Mouse (Mus musculus) forebrain, embryonic 11.5 days (tissue): ENCODE results near the gene Mrap. TPM values are rescaled to one million over a fixed set of nuclear protein-coding genes. Genes with fewer than 3 reads are reported as not detected.

ENCODE experiments used
- ATAC-seq: fragments of 200-750 bp; cut with Nextera tagmentation; replicated peaks from 2 replicates; pipeline ENCODE4 v1.8.0; 2017; ENCODE audit warnings: moderate TSS enrichment; ENCODE audit not compliant: low FRiP score
- DNase-seq: peaks from one replicate; pipeline ENCODE4 v3.0.0-alpha.2; 2017; ENCODE audit warnings: low spot score
- H3K27ac ChIP-seq: fragments of 300-500 bp; sonication (generic); 2 replicates; pipeline ENCODE4 v1.5.1; 2014; ENCODE audit warnings: low read depth, low read length
- H3K27me3 ChIP-seq: fragments of 300-500 bp; sonication (generic); 2 replicates; pipeline ENCODE4 v1.6.1; 2014; ENCODE audit warnings: mild to moderate bottlenecking, low read length, mixed read lengths; ENCODE audit not compliant: control insufficient read depth, insufficient read depth
- H3K36me3 ChIP-seq: fragments of 300-500 bp; sonication (generic); 2 replicates; pipeline ENCODE4 v1.6.1; 2014; ENCODE audit warnings: mild to moderate bottlenecking, low read length, moderate library complexity, mixed read lengths; ENCODE audit not compliant: control insufficient read depth, insufficient read depth
- H3K4me1 ChIP-seq: fragments of 300-500 bp; sonication (generic); replicated peaks from 2 replicates; pipeline ENCODE4 v1.6.1; 2014; ENCODE audit warnings: low read length, mixed read lengths; ENCODE audit not compliant: control insufficient read depth, insufficient read depth
- H3K4me2 ChIP-seq: fragments of 300-500 bp; sonication (generic); 2 replicates; pipeline ENCODE4 v1.6.1; 2014; ENCODE audit warnings: low read depth, mild to moderate bottlenecking, low read length, moderate library complexity, mixed read lengths; ENCODE audit not compliant: severe bottlenecking
- H3K4me3 ChIP-seq: fragments of 300-500 bp; sonication (generic); 2 replicates; pipeline ENCODE4 v1.5.1; 2014; ENCODE audit warnings: low read depth, low read length
- H3K9ac ChIP-seq: fragments of 300-500 bp; sonication (generic); 2 replicates; pipeline ENCODE4 v1.6.1; 2014; ENCODE audit warnings: low read length
- H3K9me3 ChIP-seq: fragments of 300-500 bp; sonication (generic); 2 replicates; pipeline ENCODE4 v1.6.1; 2016; ENCODE audit warnings: low read length, mixed read lengths; ENCODE audit not compliant: control insufficient read depth
- WGBS: fragments of 180-500 bp; shearing (Covaris S2); extraction: QIAGEN DNeasy Blood & Tissue Kit; methylation state at CpG from one replicate; pipeline ENCODE4 v1.1.7; 2014; 5-methylcytosine and 5-hydroxymethylcytosine counted together
- polyA plus RNA-seq: library from polyadenylated mRNA; unstranded; fragments of >200 nt; fragmentation: Nextera tagmentation; extraction: Ambion mirVana; gene quantifications from 2 replicates; pipeline ENCODE4 v1.2.1, GENCODE M21; 2014

The Mrap gene
- 0.25 and 0.43 TPM in 2 replicates for polyA plus RNA-seq

DNA sequence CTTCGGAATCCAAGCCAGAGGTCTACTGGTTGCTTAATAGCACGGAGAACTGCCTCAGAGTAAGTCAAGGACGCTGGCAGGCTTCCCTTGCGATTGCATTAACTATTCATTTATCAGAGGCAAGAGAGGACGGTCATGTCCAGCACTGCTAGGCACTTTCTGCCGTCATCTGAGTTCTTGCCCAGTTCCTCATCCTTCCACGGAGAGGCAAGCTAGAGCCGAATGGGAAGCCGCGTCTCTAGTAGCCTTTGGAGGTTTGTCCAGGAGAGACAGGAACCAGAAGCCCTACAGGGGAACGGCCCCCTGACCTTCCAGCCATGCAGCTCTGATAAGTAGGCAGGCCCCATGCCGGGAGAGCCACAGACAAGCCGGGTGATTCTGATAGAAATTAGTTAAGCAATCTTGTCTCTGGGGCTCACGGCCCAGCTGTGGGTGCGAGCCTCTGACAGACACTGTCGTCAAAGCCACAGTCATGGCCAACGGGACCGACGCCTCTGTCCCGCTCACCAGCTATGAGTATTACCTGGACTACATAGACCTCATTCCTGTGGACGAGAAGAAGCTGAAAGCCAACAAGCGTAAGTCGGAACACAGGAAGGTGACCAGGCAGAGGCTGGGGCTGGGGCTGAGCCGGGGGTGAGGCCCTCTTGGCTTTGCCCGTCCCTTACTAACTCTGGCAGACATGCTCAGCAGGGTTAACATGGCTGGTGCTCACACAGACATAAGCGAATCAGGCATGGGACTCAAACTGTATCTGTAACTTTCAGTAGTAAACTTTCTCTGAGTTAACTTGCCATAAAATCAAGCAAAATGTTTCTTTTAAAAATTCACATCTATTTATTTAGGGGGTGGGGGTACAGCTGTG is at the start of gene Mrap:
Gene Mrap, plus strand, starts transcription at position 116 of the 865 bp plus-strand sequence.
- no peaks in the 10 kb centered on the region for H3K4me1 ChIP-seq
- ATAC-seq: no peak
- no peaks in the 10 kb centered on the region for H3K36me3 ChIP-seq
- DNase-seq: peak; percentile 57
- WGBS: 90% methylated on average over 26 of the region's 26 CpGs
- H3K4me2 ChIP-seq: no peak within 1 kb of the TSS
- no peaks in the 10 kb centered on the region for H3K27me3 ChIP-seq
- no peak within 1 kb of the TSS for H3K4me3 ChIP-seq
- no peak within 1 kb of the TSS for H3K9ac ChIP-seq
- no peaks in the 10 kb centered on the region for H3K9me3 ChIP-seq
- no peak within 1 kb of the TSS for H3K27ac ChIP-seq

DNA sequence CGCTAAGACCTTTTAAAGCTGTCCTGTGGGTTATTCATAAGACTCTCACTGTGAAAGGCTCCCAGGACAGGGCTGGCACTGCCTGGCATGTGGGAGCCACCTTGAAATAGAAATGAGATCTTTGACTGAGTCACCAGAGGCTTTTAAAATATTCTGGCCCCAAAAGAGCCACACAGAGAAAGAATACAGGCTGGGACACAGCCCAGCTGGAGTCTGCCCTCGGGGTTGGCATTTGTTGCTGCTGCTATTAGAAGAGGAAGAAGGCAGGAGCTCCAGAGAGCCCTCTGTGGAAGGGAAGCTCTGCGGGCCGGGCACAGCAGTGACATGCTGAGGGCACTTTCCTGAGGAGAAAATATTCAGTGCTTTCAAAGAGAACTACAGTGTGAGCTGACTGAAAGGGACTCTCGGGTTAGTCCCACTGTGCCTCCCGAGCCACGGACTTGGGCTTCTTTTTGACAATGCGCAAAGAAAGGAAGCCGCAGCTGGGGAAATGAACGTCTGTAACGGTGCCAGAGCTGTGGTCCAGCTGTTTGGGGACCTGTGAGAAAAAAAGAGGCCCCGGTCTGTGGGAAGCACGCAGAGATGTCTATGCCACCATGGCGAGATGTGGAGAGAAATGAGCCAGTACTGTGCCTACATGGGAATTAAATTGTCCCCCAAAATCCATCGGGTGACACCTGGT is 45.2 kb upstream of the Mrap start:
- Histone ChIP-seq H3K4me3 (no peak overlapping the region), H3K36me3 (no peaks in the 10 kb centered on the region), H3K27ac (no peak overlapping the region), H3K4me1 (no peaks in the 10 kb centered on the region), H3K27me3 (no peaks in the 10 kb centered on the region), H3K9me3 (no peaks in the 10 kb centered on the region), H3K9ac (no peak overlapping the region), H3K4me2 (no peak overlapping the region)
- no peak for ATAC-seq
- WGBS: 84% methylated on average over 15 of the region's 15 CpGs
- no peak for DNase-seq

DNA sequence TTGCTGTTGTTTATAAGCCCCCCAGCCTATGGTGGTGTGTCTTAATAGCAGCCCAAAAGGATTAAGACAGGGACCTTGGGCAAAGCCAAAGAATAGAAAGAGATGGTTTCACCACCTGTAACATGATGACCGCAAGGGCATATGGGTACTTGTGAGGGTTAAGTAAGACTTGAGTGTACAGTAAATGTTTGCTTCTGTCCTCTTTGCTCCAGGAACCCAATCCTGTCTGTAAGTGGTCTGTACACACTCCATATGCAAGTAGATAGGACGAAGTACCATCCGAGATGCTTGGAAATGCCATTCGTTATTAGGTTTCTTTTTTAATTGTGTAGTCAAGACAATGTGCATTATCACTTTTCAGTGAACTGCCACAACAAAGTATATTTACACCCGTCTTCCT is 44.4 kb upstream of the Mrap start:
- no peak for DNase-seq
- WGBS: 96% methylated on average over 5 of the region's 5 CpGs
- no peak for ATAC-seq
- Histone ChIP-seq H3K27me3 (no peaks in the 10 kb centered on the region), H3K9me3 (no peaks in the 10 kb centered on the region), H3K4me2 (no peak overlapping the region), H3K9ac (no peak overlapping the region), H3K4me3 (no peak overlapping the region), H3K36me3 (no peaks in the 10 kb centered on the region), H3K4me1 (no peaks in the 10 kb centered on the region), H3K27ac (no peak overlapping the region)

DNA sequence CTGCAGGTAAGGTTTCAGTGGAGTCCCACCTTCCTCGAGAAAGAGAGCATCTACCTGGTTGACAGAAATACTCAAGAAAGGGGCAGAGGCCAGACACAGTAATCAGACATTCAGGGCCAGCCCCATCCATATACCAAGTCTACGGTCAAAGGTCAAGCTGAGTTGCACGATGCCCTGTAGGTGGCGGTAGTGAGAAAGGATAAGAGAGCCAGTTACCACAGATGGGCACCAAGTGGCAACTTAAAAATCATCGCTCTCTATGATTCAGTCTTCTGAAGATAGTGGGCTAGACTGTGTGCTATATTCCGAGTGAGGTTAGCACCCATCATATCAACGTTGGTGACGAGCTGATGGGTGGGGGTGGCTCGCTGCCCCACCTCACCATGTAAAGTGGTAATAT is 43.3 kb upstream of the Mrap start:
- ATAC-seq (no peak), DNase-seq (no peak)
- no peaks in the 10 kb centered on the region for H3K27me3 ChIP-seq
- H3K9ac ChIP-seq: no peak overlapping the region
- no peaks in the 10 kb centered on the region for H3K36me3 ChIP-seq
- H3K27ac ChIP-seq: no peak overlapping the region
- H3K4me1 ChIP-seq: no peaks in the 10 kb centered on the region
- no peak overlapping the region for H3K4me2 ChIP-seq
- H3K9me3 ChIP-seq: no peaks in the 10 kb centered on the region
- H3K4me3 ChIP-seq: no peak overlapping the region
- 70% methylated on average over 9 of the region's 9 CpGs for WGBS

DNA sequence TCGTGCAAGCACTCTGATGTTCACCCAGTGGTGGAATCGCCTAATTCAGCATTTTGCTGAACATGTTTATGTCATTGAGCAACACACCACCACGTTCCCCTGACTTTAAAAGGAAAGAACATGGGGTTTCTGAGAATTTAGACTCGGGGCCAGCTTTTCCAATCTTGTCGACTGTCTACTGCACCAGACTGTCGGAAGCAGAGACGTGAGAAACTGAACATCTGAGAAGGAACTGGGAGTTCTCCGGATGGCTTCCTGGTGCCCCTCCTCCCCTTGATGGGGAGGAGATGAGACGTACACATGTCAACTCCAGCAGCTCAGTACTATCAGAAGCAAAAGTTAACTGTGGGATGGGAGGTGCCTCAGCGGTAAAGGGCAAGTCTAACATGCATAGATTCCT is 42.9 kb upstream of the Mrap start:
- WGBS: 84% methylated on average over 10 of the region's 10 CpGs
- ATAC-seq (no peak), DNase-seq (no peak)
- Histone ChIP-seq H3K9ac (no peak overlapping the region), H3K4me3 (no peak overlapping the region), H3K4me2 (no peak overlapping the region), H3K27me3 (no peaks in the 10 kb centered on the region), H3K36me3 (no peaks in the 10 kb centered on the region), H3K4me1 (no peaks in the 10 kb centered on the region), H3K9me3 (no peaks in the 10 kb centered on the region), H3K27ac (no peak overlapping the region)

DNA sequence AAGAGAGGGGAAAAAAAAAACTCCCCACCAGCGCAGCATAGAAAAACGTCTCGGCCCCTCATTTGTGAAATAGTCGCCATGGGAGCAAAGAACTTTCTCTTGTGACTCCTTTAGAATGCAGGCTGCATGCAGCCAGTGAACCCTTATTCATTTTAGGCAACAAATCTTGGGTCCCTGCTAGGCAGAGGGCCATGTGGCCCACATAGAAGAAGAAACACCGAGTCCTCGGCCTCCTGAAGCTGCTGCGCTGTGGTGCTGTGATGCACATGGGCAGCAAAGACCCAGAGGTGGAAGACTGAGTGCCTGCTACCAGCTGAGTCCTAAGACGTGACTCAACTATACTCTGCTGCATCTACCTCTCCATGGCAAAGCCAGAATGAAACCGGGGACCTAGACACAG is 41.7 kb upstream of the Mrap start:
- Histone ChIP-seq H3K36me3 (no peaks in the 10 kb centered on the region), H3K9ac (no peak overlapping the region), H3K9me3 (no peaks in the 10 kb centered on the region), H3K4me2 (no peak overlapping the region), H3K27ac (no peak overlapping the region), H3K4me3 (no peak overlapping the region), H3K4me1 (no peaks in the 10 kb centered on the region), H3K27me3 (no peaks in the 10 kb centered on the region)
- 74% methylated on average over 9 of the region's 9 CpGs for WGBS
- ATAC-seq: no peak
- DNase-seq: no peak

DNA sequence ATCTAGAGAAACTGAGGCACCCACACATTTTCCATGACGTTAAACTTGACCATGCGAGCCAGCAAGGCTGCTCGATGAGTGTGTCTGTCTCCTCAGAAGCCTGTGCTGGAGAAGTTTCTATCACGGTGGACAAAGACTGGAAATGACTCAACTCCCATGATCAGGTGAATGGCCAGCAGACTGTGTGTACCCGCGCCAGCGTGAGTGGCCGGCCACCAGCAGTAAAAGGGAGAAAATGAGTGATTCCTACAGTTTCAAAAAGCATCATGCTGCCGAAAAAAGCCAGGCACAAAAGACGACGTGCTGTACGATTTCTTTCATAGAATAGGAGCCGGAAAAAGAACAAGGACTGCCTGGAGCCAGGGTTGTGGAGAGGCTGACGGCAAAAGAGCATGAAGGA is 38.6 kb upstream of the Mrap start:
- no peaks in the 10 kb centered on the region for H3K9me3 ChIP-seq
- WGBS: 87% methylated on average over 14 of the region's 14 CpGs
- H3K9ac ChIP-seq: no peak overlapping the region
- H3K27me3 ChIP-seq: no peaks in the 10 kb centered on the region
- H3K36me3 ChIP-seq: no peaks in the 10 kb centered on the region
- no peaks in the 10 kb centered on the region for H3K4me1 ChIP-seq
- no peak overlapping the region for H3K4me2 ChIP-seq
- no peak overlapping the region for H3K4me3 ChIP-seq
- ATAC-seq (no peak), DNase-seq (no peak)
- no peak overlapping the region for H3K27ac ChIP-seq

DNA sequence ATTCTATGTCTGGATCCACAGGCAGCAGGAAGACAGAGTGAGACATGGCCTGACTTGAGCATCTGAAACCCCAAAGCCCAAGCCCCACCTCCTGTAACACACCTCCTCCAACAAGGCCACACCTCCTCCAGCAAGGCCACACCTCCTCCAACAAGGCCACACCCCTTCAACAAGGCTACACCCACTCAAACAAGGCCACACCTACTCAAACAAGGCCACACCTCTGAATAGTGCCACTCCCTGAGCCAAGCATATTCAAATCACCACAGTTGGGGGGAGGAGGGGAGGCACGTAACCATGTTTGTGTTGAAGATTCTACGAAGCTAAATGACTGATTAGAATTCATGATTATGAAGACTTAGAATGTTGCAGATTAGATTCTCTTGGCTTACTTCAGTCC is 36.5 kb upstream of the Mrap start:
- Histone ChIP-seq H3K9ac (no peak overlapping the region), H3K36me3 (no peaks in the 10 kb centered on the region), H3K4me2 (no peak overlapping the region), H3K9me3 (no peaks in the 10 kb centered on the region), H3K4me1 (no peaks in the 10 kb centered on the region), H3K27ac (no peak overlapping the region), H3K27me3 (no peaks in the 10 kb centered on the region), H3K4me3 (no peak overlapping the region)
- no peak for ATAC-seq
- no peak for DNase-seq
- WGBS: 93% methylated on average over 2 of the region's 2 CpGs
